Mouse (Mus musculus) yolk sac, embryonic 10.5 days (tissue): Measurements from ENCODE around the gene Ift122.

Source experiments
- DNase-seq: peaks from one replicate; pipeline ENCODE4 v3.0.0-alpha.2; 2017; ENCODE audit warnings: low spot score

Gene Ift122

GRCm38 (mm10) chr6:115959151-115959691 lies 106.0 kb downstream of the Ift122 start:
- DNase-seq: no peak

DNA sequence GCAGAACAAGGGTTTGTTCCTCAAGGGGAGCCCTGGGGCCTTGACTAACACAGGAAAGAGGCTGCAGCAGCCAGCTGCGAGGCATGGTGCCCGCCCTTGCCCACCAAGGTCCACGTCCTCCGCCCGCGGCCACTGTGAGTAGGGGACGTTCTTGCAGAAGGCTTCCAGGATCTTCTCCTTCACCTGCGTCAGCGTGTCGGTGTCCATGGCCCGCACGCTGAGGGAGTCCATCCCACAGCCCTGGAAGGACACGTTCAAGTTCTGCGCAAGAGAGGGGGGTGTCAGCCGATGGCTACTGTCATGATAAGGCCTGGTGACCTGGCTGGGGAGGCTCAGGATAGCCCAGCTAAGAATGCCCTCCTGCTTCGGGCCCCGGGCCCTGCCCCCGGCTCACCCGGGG lies 107.1 kb downstream of the Ift122 start:
- no peak for DNase-seq

DNA sequence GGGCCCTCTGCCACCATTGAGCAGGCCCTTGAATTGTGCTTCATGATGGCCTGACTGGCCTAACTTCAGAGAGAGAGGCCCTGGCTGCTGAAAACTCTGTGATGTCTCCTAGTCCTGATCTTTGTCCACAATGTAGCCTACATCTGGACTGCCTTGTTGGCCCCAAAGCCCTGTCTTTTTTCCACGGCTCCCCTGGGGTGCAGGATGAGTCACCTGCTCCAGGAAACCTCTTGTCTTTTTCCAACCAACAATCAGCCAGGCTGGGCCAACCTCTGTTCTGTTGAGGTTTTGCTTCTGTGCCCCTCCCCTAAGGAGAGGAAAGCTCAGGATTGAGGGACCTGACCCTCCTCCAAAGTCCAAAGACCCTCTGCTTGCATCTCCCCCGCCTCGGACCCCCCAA lies 108.5 kb downstream of the Ift122 start:
- DNase-seq: no peak

- no peak for DNase-seq
These were observed 109.3 kb downstream of the Ift122 start for GRCm38 (mm10) chr6:115962439-115963085.

DNA sequence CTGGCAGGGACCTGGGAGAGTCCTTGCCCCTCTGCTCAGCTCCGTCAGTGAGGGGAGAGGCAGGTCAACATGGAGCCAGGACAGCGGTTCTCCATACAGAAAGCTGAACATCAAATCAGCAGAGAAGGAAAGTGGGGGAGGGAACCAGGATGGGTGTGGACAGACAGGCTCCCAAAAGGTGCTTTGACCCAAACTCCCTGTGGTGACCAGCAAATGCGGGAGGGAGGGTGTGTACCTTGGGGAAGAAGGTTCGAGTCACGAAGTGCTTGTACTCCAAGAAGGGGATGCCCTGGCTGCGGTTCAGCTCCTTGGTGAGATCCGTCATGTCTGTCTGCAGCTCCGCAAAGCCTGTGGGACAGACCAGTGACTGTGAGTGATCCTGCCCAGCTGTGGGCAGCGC lies 110.4 kb downstream of the Ift122 start:
- no peak for DNase-seq

DNA sequence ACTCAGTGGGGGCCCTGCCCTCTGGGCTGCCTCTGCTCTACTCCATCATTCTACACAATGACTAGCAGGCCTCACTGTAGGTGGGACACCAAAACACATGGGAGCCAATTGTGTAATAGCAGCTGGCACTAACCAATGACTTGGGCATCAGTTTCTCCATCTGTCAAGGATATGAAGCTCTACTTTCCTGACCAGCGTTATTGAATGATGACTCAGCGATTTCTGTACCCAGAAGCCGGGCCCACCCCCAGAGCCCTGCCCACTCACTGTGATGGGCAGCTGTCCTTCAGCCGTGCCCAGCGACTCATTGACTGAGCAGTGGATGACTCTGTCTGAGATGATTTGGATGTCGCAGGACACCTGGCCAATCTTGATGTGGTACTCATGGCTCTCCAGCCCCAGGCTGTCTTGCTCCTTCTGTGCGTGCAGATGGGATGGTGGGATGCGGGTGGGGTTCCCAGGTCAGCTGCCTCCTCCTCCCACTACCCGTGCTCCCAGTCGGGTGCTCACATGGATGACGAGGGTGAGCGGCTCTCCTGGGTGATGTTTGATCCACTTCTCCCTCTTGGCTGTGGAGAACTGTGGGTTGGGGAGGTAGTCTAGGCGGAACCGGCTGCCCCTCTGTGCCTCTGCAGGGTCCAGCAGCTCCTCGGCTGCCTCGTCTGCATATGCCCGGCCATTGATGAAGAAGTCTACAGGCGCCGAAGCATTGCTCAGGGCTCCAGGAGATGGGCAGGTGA lies 113.1 kb downstream of the Ift122 start:
- DNase-seq: no peak

DNA sequence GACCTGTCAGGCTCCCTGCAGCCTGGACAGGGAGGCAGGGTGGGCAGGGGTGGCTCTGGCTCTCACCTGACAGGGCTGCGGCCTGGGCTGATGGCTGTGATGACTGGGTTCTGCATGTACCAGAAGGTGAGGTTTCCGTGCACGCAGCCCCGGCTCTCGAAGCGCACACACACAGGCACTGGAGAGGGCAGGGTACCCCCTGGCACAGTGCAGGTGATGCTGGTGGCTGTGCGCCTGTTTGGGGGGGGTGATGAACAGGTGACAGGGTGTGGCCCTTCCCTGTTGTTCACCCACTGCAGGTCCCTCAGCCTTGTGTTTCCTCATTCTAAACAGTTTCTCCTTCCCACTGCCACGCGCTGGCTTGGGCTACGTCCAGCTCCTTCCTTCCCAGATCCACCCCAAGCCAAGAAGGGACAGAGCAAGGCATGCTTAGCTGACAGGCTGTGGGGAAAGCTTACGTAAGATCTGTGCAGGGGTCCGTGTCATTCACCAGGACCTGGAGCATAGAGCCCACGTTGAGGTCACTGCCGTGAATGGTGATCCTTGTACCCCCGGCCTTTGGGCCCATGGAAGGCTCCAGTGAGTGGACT lies 114.1 kb downstream of the Ift122 start:
- DNase-seq: no peak

GRCm38 (mm10) chr6:115968086-115968485 lies 114.8 kb downstream of the Ift122 start:
- peak; percentile 48 for DNase-seq

DNA sequence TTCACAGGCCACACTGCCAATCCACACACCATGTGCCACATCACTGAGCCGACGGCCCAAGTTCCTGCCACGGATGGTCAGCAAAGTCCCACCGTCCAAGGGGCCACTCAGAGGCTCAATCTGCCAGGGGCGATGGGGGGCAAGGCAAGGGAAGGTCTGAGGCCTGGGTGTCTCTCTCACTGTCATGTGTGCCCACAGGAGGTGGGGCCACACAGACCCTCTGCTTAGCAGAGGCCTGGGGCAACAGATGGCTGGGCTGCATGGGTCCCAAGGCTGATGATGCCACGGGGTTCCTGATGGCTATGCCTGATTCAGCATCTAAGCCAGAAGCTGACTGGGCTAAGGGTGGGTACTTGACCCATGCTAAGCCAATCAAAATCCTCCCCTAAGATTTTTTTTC lies 115.4 kb downstream of the Ift122 start:
- no peak for DNase-seq

GRCm38 (mm10) chr6:115969103-115969502 lies 115.8 kb downstream of the Ift122 start:
- DNase-seq: no peak

- no peak for DNase-seq
These were observed 116.7 kb downstream of the Ift122 start for GRCm38 (mm10) chr6:115969952-115970351.

GRCm38 (mm10) chr6:115971273-115972060 lies 118.2 kb downstream of the Ift122 start:
- DNase-seq: no peak

DNA sequence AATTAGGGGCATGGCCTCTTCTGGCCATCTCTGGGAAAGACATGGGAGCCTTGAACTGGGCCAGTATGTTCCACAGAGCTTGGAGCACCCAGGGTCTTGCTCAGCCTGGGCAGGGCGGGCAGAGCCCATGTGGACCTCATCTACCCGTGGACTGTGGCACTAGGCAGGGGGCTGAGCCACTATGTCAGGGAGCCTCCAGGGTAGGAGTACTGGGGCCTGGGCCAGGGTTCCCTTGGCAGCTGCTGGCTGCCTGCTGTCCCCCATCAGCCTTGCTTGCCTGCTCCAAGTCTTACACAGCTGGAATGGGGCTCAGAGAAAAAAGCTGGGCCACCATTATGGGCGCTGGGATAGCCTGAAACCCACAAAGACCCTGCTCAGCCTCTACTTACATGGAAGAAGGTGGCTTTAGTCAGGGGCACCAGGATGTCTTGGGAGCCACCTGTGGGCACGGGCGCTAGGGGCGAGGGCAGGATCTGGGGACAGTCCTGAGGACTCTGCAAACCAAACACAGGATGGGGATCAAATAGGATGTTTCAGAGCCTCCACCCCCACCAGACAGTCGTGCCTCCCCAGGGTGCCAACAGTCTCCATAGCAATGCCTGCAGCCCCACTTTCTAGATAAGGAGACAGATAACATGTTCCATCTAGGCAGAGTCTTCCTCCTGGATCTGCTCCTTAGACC lies 119.0 kb downstream of the Ift122 start:
- DNase-seq: no peak

DNA sequence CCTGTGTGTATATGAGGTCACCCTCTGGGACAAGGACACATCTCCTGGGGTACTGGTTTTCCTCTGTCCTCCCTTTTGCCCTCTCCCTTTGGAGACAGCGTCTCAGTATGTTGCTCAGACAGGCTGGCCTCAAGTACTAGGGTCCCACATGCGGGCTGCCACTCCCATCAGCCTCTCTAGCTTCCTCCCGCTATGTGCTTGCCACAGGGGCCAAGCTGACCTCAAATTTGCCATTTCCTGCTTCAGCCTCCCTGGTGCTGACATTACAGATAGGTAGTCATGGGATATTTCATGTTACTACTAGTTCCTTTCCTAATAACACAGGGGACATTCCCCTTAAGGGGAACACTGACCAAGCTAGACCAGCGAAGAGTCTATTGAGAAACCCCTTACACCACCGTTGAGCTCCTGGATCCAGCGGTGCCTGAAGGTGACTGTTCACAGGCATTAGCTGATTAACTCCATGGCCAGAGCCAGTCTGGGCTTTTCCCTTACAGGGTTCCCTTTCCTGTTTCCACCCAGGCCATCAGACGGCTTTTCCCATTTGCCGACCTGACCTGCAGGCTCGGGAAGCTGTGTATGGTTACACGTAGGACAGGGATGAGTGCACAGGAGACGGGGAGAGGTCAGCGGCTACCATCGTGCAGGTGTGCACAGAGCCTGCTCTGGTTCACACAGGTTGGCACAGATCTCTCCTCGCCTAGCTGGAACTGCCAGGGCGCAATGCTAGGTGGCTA lies 120.0 kb downstream of the Ift122 start:
- no peak for DNase-seq

GRCm38 (mm10) chr6:115973881-115974662 lies 120.8 kb downstream of the Ift122 start:
- no peak for DNase-seq

DNA sequence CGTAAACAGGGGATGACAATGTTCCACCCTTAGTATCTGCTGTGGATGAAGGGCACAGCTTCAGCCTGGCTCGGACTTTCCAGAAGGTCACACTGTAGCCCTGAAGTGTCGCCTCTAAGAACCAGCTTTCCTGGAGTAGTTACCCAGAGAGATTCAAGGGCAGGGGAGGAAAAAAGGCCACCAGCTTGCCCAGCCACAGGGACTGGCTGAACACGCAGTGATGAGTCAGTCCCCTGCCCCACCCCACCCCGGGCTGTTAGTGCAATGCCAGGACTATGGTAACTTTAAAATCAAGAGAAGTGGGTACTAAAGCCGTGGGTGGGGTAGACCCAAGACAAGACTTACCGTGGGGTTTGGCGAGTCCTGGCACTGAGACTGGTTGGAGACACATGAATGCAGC lies 122.3 kb downstream of the Ift122 start:
- DNase-seq: no peak
